Mouse (Mus musculus): ENCODE data around the gene Creb3l4. TPM values are rescaled to one million over a fixed set of nuclear protein-coding genes. Genes with fewer than 3 reads are reported as not detected.
A peak's percentile ranks its signal among the peaks of the same experiment; 100 is the strongest.
"Not testable (repeated sequence)": the region's sequence is repeated elsewhere in the genome, so short reads cannot be mapped to it uniquely, and the experiment has no call there.

The Creb3l4 gene
- total RNA-seq (2022) = under 1 TPM; 0.25 to 0.72 (median 0.52) TPM

- DNase-seq (ENCODE audit: low spot score in 2 of 2) = no peak
These were observed at the start of gene Creb3l4 for GRCm38 (mm10) chr3:90242984-90243775. TSS of gene Creb3l4 (minus strand) at chr3:90243512.

- peak; percentile 99 to 100 for DNase-seq (ENCODE audit: low spot score in 2 of 2)
These were observed 49.3 kb upstream of the Creb3l4 start, which contains the start of gene Gatad2b for GRCm38 (mm10) chr3:90292345-90293275. TSS of gene Gatad2b (plus strand) at chr3:90293178.

DNA sequence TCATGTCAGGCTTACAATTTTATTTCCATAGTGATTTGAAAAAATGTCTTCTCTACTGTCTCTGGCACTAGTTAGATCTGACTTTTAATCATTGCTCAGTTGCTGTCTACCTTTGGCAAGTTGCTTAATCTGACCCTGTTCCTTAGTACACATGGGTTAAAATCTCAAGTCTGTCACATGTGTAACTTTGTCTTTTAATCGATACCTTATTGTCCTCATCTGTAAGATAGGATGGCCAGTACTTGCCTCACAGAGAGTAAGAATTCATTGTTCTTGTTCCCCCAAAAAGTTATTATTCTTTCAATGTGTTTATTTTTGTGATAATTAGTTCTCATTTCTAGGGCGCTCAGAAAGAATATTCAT is 48.7 kb upstream of the Creb3l4 start:
- no peak for DNase-seq (ENCODE audit: low spot score in 2 of 2)

DNA sequence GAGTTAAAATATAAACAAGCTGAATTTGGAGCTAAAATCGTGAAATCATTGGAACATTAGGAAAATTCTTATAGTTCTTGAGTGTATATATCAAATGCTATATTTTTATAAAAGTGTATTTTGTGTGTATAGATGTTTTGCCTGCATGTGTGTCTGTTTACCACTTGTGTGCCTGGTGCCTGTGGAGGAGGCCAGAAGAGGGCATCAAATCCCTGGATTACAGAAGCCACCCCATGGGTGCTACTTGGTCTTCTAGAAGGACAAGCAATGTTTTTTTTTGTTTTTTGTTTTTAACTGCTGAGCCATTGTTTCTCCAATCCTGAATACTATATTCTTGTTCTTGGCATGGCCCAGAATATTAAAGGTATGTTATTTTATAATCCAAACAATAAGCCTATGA is 47.3 kb upstream of the Creb3l4 start:
- no peak for DNase-seq (ENCODE audit: low spot score in 2 of 2)

- DNase-seq (ENCODE audit: low spot score in 2 of 2) = not testable (repeated sequence)
These were observed 46.1 kb upstream of the Creb3l4 start for GRCm38 (mm10) chr3:90289403-90289802.

DNA sequence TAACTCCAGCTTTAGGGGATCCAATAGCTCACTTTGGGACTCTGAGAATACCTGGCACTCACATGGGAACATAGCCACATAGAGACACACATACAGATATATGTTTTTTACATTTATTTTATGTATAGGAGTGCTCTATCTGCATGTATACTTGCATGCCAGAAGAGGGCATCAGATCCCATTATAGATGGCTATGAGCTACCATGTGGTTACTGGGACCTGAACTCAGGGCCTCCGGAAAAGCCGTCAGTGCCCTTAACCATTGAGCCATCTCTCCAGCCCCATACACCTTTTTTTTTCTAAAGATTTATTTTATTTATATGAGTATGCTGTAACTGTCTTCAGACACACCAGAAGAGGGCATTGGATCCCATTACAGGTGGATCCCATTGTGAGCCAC is 40.8 kb upstream of the Creb3l4 start:
- DNase-seq (ENCODE audit: low spot score in 2 of 2) = no peak

GRCm38 (mm10) chr3:90280708-90281107 is 37.4 kb upstream of the Creb3l4 start:
- no peak for DNase-seq (ENCODE audit: low spot score in 2 of 2)

DNA sequence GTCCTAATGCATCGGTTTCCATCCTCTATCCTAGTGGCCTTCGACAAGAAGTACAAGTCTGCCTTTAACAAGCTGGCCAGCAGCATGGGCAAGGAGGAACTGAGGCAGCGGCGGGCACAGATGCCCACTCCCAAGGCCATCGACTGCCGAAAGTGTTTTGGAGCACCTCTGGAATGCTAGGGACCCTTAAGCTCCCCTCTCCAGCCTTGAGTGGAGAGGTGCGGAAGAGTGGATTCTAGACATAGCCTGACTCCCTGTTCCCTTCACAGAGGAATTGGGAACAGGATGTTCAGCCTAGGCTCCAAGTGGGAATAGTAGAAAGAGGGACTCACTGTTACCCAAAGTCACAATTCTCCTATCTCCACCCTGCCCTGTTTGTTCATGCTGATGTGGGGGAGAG is 36.4 kb upstream of the Creb3l4 start:
- DNase-seq (ENCODE audit: low spot score in 2 of 2) = no peak

GRCm38 (mm10) chr3:90279216-90279615 is 35.9 kb upstream of the Creb3l4 start:
- no peak for DNase-seq (ENCODE audit: low spot score in 2 of 2)

DNA sequence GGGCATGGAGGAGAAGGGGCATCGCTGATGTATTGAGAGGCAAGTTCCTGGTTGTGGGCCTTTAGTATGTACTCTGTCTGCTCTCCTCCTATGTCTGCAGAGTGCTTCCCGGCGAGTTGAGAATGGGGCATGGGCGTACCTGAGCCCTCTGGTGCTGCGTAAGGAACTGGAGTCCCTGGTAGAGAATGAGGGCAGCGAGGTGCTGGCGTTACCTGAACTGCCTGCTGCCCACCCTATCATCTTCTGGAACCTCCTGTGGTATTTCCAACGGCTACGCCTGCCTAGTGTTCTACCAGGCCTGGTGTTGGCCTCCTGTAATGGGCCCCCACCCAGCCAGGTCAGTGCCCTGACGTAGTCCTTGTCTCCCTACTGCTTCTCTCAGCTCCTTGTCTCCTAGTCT is 34.9 kb upstream of the Creb3l4 start:
- DNase-seq (ENCODE audit: low spot score in 2 of 2) = no peak

DNA sequence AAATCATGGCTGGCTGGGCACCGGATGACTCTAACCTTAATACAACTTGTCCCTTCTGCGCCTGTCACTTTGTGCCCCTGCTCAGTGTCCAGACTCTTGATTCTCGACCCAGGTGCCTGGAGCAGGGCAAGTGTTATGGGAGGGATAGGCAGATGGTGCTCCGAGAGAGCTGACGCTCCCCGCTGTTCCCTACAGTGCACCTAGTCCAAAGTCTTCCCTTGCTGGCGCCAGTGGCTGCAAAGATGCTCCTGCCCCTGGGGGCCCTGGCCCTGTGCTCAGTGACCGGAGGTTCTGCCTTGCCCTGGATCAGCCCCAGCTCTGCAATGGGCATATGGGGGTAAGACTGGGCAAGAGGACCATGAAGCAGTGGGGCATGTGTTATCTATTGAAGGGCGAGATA is 34.5 kb upstream of the Creb3l4 start:
- DNase-seq (ENCODE audit: low spot score in 2 of 2) = no peak

DNA sequence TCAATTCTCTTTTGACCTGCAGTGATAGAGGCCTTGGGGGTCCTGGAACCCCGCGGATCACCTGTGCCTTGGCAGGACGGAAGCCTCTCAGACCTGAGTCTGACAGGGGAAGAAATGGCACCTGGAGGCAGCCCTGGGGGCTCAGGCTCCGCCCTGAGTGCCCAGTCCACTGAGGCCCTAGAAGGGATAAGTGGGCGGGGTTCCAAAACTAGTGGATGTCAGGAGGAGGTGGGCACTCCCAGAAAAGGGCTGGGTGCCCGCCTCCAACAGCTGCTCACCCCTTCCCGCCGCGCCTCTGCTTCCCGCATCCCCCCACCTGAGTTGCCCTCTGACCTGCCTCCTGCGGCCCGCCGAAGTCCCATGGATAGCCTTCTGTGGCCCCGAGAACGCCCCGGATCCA is 33.5 kb upstream of the Creb3l4 start:
- DNase-seq (ENCODE audit: low spot score in 2 of 2) = no peak

DNA sequence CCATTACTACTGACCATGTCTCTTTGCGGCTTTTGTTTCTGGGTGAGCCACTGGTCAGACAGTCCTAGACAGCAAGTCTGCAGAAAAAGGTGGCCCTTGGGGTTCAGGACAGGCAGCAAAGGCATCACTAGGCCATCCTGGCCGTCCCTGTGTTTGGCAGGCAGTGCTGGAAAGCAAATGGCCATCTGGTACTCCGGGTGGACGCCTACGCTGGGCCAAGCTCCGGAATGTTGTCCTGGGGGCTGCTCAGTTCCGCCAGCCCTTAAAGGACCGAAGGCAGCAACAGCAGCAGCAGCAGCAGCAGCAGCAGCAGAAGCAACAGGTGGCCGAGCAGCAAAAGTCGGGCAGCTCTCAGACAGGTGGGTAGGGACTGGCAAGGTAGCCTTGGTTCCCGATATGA is 32.0 kb upstream of the Creb3l4 start:
- DNase-seq (ENCODE audit: low spot score in 2 of 2) = no peak

GRCm38 (mm10) chr3:90273855-90274254 is 30.5 kb upstream of the Creb3l4 start:
- no peak for DNase-seq (ENCODE audit: low spot score in 2 of 2)

- no peak for DNase-seq (ENCODE audit: low spot score in 2 of 2)
These were observed 28.9 kb upstream of the Creb3l4 start for GRCm38 (mm10) chr3:90272170-90272569.

DNA sequence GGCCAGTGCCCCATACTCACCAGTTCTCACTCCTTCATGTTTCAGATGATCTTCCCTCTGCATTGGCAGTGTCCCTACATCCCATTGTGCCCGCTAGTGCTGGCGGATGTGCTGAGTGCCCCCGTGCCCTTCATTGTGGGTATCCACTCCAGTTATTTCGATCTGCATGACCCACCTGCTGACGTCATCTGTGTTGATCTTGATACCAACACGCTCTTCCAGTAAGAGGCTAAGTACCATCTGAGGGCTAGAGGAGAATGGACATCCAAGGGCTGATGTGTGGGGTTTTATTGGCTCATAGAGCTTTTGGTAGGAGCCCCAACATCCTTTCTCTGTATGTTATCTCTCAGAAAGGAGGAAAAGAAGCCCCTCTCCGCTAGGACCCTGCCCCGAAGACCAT is 27.5 kb upstream of the Creb3l4 start:
- DNase-seq (ENCODE audit: low spot score in 2 of 2) = no peak

- no peak for DNase-seq (ENCODE audit: low spot score in 2 of 2)
These were observed 25.7 kb upstream of the Creb3l4 start for GRCm38 (mm10) chr3:90268971-90269370.

GRCm38 (mm10) chr3:90268190-90268589 is 24.9 kb upstream of the Creb3l4 start:
- DNase-seq (ENCODE audit: low spot score in 2 of 2) = no peak

DNA sequence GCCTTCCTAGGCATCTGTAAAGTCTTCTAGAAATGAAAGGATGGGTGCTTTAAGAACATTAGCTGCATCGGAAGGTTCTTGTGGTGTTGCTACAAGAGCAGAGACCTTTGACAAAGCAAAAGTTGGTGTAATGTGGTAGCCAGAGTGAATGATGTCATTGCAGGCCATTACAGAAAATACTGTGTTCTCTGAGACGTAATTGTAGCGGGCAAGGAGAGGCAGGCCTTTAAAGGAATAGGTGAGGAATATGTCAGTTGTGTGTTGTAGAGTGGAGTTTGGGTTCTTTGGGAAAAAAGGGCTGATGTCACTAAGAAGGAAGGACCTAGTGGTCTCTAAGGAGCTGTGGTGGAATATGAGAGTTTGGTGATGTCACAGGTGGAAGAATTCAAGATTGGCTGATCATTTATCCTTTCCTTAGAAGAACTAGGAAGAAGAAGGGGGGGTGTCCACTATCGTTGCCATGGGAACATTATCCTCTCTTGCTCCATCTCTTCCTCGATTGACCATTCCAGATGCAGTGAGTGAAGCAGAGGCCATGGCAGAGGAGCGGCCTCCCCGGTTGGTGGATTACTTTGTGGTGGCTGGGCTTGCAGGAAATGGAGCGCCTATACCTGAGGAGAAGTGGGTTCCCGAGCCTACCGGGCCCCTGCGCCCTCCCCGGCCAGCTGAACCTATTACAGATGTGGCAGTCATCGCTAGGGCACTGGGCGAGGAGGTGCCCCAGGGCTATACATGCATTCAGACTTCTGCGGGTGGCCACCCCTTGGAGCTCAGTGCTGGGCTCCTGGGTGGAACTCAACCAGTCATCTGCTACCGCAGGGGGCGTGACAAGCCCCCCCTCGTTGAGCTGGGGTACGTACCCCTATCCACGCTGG is 23.8 kb upstream of the Creb3l4 start:
- no peak for DNase-seq (ENCODE audit: low spot score in 2 of 2)

DNA sequence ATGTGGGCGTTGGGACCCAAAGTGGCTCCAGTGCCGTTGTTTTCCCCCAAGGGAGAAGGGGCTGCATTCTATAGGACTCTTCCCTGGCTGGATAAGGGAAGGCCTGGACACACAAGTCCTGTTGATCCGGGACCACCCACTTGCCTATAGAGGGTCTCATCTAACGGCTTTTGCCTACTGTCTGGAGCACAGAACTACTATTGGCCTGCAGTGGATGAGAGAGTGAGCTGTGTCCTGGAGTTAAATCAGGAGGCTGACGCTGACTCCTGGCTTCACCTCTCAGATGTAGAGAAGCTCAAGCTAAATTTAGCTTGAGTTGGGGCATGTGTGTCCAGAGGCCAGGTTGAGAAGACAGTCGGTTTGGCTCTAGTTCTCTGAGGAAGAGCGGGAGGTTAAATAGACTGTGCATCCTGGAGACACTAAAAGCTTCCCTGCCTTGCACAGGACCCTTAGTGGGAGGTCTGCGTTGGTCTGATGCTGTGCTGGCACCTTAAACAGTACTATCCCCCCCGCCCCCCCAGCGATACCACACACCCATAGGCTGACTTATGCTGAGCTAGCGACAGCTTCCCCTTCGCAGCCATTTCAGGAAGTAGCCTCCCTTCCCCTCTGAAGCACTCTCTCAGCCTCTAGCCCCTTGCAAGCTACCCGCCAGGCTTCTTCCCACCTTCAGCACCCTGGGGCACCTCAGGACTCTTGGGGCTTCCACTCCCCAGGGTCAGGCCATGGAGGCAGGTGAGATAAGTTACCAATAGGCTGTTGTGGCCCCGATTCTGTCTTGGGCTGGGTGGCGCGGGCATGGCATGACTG is 22.8 kb upstream of the Creb3l4 start:
- no peak for DNase-seq (ENCODE audit: low spot score in 2 of 2)
